Mouse (Mus musculus) heart, adult 2 months (tissue): ENCODE measurements at regions not wholly inside any gene's neighbourhood (a gene's known extent, or its start where the extent isn't known, plus 50 kb on each side); places are given as distances from the start of the nearest gene placed in this dataset.

Source experiments
- DNase-seq, 2 experiments: peaks; one replicate each; pipeline ENCODE4 v3.0.0; 2021
- H3K27ac ChIP-seq: fragments of 200-600 bp; 2 replicates; pipeline ENCODE4 v1.8.1; 2022
- H3K27me3 ChIP-seq: fragments of 200-500 bp; 2 replicates; pipeline ENCODE4 v1.6.1; 2012; ENCODE audit warnings: mild to moderate bottlenecking, low read length, inconsistent platforms, mixed read lengths; ENCODE audit not compliant: control insufficient read depth, insufficient read depth
- H3K36me3 ChIP-seq: fragments of 200-500 bp; 2 replicates; pipeline ENCODE4 v1.6.1; 2012; ENCODE audit warnings: low read length, inconsistent platforms; ENCODE audit not compliant: control insufficient read depth, insufficient read depth
- H3K4me1 ChIP-seq: fragments of 200-500 bp; 2 replicates; pipeline ENCODE4 v1.6.1; 2011; ENCODE audit warnings: low read length; ENCODE audit not compliant: control insufficient read depth, insufficient read depth
- H3K4me3 ChIP-seq: fragments of 200-600 bp; 2 replicates; pipeline ENCODE4 v1.8.1; 2022
- H3K79me2 ChIP-seq: fragments of 200-500 bp; replicated peaks from 2 replicates; pipeline ENCODE4 v1.6.1; 2012; ENCODE audit warnings: mild to moderate bottlenecking, inconsistent platforms, low read length, moderate library complexity, mixed read lengths; ENCODE audit not compliant: control insufficient read depth, insufficient read depth
- H3K9ac ChIP-seq: fragments of 200-500 bp; 2 replicates; pipeline ENCODE4 v1.6.1; 2012; ENCODE audit warnings: low read depth, mild to moderate bottlenecking, control low read depth, inconsistent platforms, low read length, mixed read lengths
- CTCF ChIP-seq: fragments of 200-600 bp; IDR thresholded peaks from 2 replicates; pipeline ENCODE4 v1.8.1; 2022; ENCODE audit warnings: antibody characterized with exemption, mild to moderate bottlenecking, moderate library complexity
- EP300 ChIP-seq: fragments of 200-500 bp; IDR thresholded peaks from 2 replicates; pipeline ENCODE4 v1.6.1; 2011; ENCODE audit warnings: low read depth, low read length, control low read depth; ENCODE audit not compliant: insufficient read depth
- POLR2A ChIP-seq: fragments of 200-500 bp; IDR thresholded peaks from 2 replicates; pipeline ENCODE4 v1.6.1; 2011; ENCODE audit warnings: mild to moderate bottlenecking, low read depth, low read length, control low read depth; ENCODE audit not compliant: insufficient read depth
- WGBS: fragments of 180-500 bp; shearing (Covaris S2); methylation state at CpG from one replicate; pipeline ENCODE4 v1.1.7; 2018; 5-methylcytosine and 5-hydroxymethylcytosine counted together
- intact Hi-C: fragments of 180-260 bp; cut with DNase I; formaldehyde crosslinking; loops from one replicate; pipeline ENCODE4 v1.15.1; 2025

DNA sequence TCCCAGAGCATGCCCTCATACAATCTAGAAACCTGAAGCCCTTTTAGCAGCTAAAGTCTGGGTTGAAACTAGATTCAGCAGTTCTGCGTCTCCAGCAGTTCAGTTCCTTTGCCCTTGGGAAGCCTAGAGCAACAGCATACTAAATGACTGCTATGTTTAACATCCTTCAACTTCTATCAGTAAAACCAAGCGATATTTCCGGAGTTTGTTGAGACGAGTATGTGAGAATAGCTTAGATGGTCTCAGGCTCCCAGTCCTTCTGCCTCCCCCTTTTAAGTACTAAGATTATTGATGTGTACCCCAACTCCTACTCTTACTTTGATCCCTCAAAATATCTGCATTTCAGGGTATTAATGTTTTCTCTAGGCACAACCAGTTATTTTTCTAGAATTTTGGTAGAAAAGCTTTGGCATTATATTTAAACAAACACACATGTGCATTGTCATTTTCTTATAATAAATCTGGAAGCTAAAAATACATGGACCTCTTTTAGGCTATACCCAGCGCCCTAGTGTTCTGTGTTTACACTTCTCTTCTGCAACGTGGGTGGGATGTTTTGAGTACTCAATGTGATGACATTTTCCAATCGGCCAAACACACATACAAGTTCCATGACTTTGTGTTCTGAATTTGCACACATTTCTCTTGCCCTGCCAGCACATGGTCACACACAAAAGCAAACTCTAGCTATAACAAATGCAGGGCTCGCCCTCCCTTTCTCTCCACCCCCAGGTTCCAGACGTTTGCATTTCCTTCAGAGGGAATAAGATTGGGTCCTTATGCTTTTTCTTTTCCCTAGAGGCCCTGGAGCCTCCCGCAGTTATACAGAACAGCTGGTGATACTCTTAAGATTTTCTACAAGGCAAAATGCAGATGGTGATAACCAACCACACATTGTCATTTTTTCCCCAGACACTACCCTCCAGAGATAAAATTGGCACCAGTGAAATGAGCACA is 388.2 kb upstream of the Htr2a start:
- TF ChIP-seq POLR2A (no peak), EP300 (no peak), CTCF (no peak)
- Histone ChIP-seq H3K4me1 (no peaks in the 10 kb centered on the region), H3K4me3 (no peak overlapping the region), H3K27me3 (no peaks in the 10 kb centered on the region), H3K27ac (no peak overlapping the region), H3K9ac (no peak overlapping the region), H3K79me2 (no peaks in the 10 kb centered on the region), H3K36me3 (no peaks in the 10 kb centered on the region)
- 47% methylated on average over 10 of the region's 10 CpGs for WGBS
- intact Hi-C loops = no loop called here
- no peak for DNase-seq

DNA sequence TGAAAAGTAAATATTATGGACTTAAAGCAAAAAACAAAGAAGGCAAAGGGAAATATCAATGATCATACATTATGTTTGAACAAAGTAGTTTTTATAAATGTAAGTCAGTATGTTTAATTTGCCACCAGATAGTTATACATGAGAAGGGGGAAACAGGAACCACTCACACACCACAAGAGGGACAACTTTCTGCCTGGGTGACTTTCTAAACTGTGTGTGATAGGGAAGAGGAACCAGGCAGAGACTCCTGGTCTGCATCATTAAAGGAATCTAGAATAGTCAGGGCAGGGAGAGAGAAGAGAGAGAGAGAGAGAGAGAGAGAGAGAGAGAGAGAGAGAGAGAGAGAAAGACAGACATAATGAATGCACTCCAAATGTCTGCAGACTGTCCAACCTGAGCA is 385.6 kb upstream of the Htr2a start:
- DNase-seq = no peak
- Histone ChIP-seq H3K79me2 (no peaks in the 10 kb centered on the region), H3K36me3 (no peaks in the 10 kb centered on the region), H3K4me1 (no peaks in the 10 kb centered on the region), H3K9ac (no peak overlapping the region), H3K27me3 (no peaks in the 10 kb centered on the region), H3K27ac (no peak overlapping the region), H3K4me3 (no peak overlapping the region)
- TF ChIP-seq POLR2A (no peak), EP300 (no peak), CTCF (no peak)
- intact Hi-C loops = no loop called here

DNA sequence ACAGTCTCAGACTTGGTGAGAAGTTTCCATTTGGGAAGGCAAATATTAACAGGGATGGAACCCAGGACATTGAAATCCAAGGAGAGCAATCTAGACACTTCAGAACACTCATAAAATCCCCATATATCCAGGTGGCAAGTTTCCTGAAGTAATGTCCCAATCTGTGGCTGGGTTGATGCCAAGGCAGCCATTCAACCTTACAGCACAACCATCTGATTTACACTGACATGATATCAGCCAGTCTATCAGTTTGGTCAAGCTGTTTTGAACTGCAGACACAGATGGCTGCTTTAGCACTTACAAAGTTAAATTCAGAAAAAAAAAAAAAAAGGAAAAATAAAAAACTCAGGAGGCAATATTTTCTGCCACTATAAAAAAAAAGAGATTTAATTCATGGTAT is 381.2 kb upstream of the Htr2a start:
- TF ChIP-seq CTCF (no peak), POLR2A (no peak), EP300 (no peak)
- intact Hi-C loops = no loop called here
- Histone ChIP-seq H3K79me2 (no peaks in the 10 kb centered on the region), H3K9ac (no peak overlapping the region), H3K4me1 (no peaks in the 10 kb centered on the region), H3K4me3 (no peak overlapping the region), H3K27me3 (no peaks in the 10 kb centered on the region), H3K36me3 (no peaks in the 10 kb centered on the region), H3K27ac (no peak overlapping the region)
- DNase-seq = no peak

DNA sequence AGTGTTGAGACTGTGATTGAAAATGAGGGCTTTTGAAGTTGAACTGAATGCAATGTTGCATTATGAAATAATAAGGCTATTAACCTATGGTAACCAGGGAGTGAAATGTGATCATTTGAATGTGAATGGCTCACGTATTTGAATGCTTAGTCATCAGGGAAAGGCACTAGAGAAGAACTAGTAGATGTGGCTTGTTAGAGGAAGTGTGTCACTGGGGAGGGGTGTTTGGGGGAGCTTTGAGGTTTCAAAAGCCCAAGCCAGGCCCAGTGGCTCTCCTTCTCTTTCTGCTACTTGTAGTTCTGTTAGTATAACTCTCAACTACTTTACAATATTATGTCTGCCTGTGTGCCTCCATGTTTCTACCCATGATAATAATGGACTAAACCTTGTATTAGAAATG is 373.6 kb upstream of the Htr2a start:
- Histone ChIP-seq H3K27me3 (no peaks in the 10 kb centered on the region), H3K9ac (no peak overlapping the region), H3K27ac (no peak overlapping the region), H3K36me3 (no peaks in the 10 kb centered on the region), H3K79me2 (no peaks in the 10 kb centered on the region), H3K4me1 (no peaks in the 10 kb centered on the region), H3K4me3 (no peak overlapping the region)
- 85% methylated on average over 1 of the region's 1 CpGs for WGBS
- TF ChIP-seq CTCF (no peak), EP300 (no peak), POLR2A (no peak)
- DNase-seq = no peak
- intact Hi-C loops = loop anchor here (10.0 kb wide), 1 partner anchor 218 kb away; no protein-coding TSS in a partner anchor

DNA sequence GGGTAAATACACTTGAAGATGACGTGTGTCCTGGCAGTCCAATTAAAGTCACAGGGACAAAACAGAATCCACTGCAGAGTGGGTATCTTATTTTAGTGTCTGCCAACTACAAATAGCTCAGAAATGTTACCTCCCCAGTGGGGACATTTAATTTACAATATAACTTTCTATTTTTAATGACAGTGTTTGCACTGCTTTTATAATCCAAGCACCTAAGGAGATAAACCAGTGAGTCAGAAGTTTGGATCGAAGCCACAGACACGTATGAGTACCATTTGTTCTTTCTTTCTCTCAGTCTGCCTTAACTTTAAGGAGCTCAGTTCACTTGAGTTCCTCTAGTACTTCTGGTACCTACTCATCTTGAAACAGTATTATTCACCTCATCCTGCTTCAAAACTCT is 346.1 kb upstream of the Htr2a start:
- Histone ChIP-seq H3K36me3 (peaks cover 2% of the 10 kb centered on the region), H3K79me2 (no peaks in the 10 kb centered on the region), H3K4me3 (no peak overlapping the region), H3K9ac (no peak overlapping the region), H3K4me1 (peaks cover 1% of the 10 kb centered on the region; the same call in 1 of the 2 replicates), H3K27me3 (no peaks in the 10 kb centered on the region), H3K27ac (no peak overlapping the region)
- DNase-seq = no peak
- intact Hi-C loops = no loop called here
- TF ChIP-seq EP300 (no peak), POLR2A (no peak), CTCF (no peak)
- WGBS = 48% methylated on average over 3 of the region's 3 CpGs

DNA sequence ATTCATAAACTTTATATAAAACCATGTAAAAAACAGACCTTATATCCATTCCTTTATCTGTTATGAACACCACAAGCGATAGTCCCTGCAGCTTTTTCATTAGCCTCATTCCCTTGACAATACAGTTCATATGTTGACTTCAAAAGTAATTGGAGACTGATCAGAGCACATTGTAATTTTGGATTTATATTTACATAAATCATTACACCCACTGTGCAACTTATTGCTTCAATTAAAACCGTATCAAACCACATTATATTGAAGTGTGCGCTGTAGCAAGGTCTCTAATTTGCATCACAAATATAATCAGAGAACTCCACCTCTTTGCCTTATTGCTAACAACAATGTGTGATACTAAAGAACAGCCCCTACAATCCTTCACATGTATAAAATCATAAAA is 336.2 kb upstream of the Htr2a start:
- intact Hi-C loops = no loop called here
- Histone ChIP-seq H3K4me1 (no peaks in the 10 kb centered on the region), H3K4me3 (no peak overlapping the region), H3K36me3 (no peaks in the 10 kb centered on the region), H3K27ac (no peak overlapping the region), H3K79me2 (no peaks in the 10 kb centered on the region), H3K27me3 (no peaks in the 10 kb centered on the region), H3K9ac (no peak overlapping the region)
- no peak for TF ChIP-seq EP300
- TF ChIP-seq POLR2A = no peak
- no peak for TF ChIP-seq CTCF
- 84% methylated on average over 3 of the region's 3 CpGs for WGBS
- DNase-seq = no peak
